Comparison of ENCODE assay signal across 9 mouse cellular contexts in the genomic region with DNA sequence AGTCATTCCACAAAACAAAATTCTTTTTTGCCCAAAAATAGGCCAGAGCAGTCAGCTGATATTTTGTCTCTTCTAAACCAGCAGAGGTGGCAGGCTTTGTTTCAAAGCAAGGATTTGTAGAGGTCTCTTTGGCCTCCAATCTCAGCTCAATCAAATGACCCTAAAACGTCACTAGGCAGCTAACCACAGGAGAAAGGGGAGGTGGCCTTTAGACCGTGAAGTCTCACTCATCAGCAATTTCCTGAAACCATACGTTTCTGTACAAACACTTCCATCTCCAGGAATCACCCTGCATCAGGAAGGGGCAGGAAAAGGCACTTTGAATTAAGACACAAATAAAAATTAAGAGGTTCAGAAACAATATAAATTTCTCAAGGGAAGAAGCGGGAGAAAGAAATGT. TPM values are rescaled to one million over a fixed set of nuclear protein-coding genes. Genes with fewer than 3 reads are reported as not detected.
A peak's percentile ranks its signal among the peaks of the same experiment; 100 is the strongest.
DNase-seq lines count a peak whose midpoint lies in the region; ATAC-seq lines count a peak whose summit lies in the region.
"Had no signal": no experiment of that assay in that cellular context is flagged by ENCODE, and none has a peak within 500 bp of the region (broad histone marks: within the 10 kb centered on the region; RNA-seq: fewer than 3 reads in every experiment).

No protein-coding gene starts in this region.

- H3K27ac ChIP-seq in intestine, embryonic 16.5 days (ENCODE audit: low read length), result peak overlapping the region; percentile 72

- no peaks in the 10 kb centered on the region for H3K9me3 ChIP-seq in intestine, embryonic 16.5 days (ENCODE audit: control insufficient read depth, low read length)

- H3K27me3 ChIP-seq in intestine, embryonic 16.5 days (replicated peaks; ENCODE audit: control insufficient read depth, insufficient read depth, low read length), result no peaks in the 10 kb centered on the region
- no peaks in the 10 kb centered on the region for H3K27me3 ChIP-seq in splenic B cell, adult 2 months (ENCODE audit: control insufficient read depth, insufficient read depth, low read length, poor library complexity, severe bottlenecking)

- peak overlapping the region; percentile 54 for H3K4me2 ChIP-seq in intestine, embryonic 16.5 days (ENCODE audit: low read depth, low read length)

- WGBS in intestine, embryonic 16.5 days, result under 1% methylated on average over 4 of the region's 4 CpGs

- H3K4me3 ChIP-seq in intestine, embryonic 16.5 days (ENCODE audit: low read length), result peak overlapping the region; percentile 57

- H3K9ac ChIP-seq in intestine, embryonic 16.5 days (ENCODE audit: low read depth, low read length), result peak overlapping the region; percentile 64

- 0 out of 2 replicates have a peak, but pooled peaks have one; percentile 36 for ATAC-seq in erythroid progenitor cell, adult 5-6 weeks (replicated peaks; ENCODE audit: low FRiP score, poor library complexity, severe bottlenecking)
- peak; percentile 83 for ATAC-seq in intestine, embryonic 16.5 days

- peaks cover 11% of the 10 kb centered on the region; the same call in 1 of the 2 replicates for H3K4me1 ChIP-seq in intestine, embryonic 16.5 days (ENCODE audit: control insufficient read depth, insufficient read depth, low read length)

- peak; percentile 13 to 24 for DNase-seq in cerebellum, postnatal 25 days
- DNase-seq in cerebellum, adult 18-20 months, result no peak
- DNase-seq in NIH3T3 (ENCODE audit: low read depth), result peak; percentile 71
- DNase-seq in lung, postnatal 10 days, result peak; percentile 13
- peak; percentile 91 for DNase-seq in splenic B cell, adult 2 months (ENCODE audit: low read depth, low spot score)
- DNase-seq in left cerebral cortex, adult 11 months (ENCODE audit: low spot score), result no peak

- H3K36me3 ChIP-seq in intestine, embryonic 16.5 days (ENCODE audit: control insufficient read depth, insufficient read depth, low read length), result no peaks in the 10 kb centered on the region
- no peaks in the 10 kb centered on the region for H3K36me3 ChIP-seq in splenic B cell, adult 2 months (ENCODE audit: control insufficient read depth, insufficient read depth, low read length, poor library complexity, severe bottlenecking)

RNA-seq across cellular contexts. Expression of a gene that starts 0.5 kb away (rescaled TPM):
- total RNA-seq in erythroid progenitor cell, adult 5-6 weeks (2015; ENCODE audit: low replicate concordance), result 41.9 and 45.8 TPM in 2 replicates
- 16.8 and 26.1 TPM in 2 replicates for total RNA-seq in erythroid progenitor cell, adult 5-6 weeks (2017; ENCODE audit: low replicate concordance)
- 168 and 189 TPM in 2 replicates for polyA plus RNA-seq in intestine, embryonic 16.5 days (2015; fragmentation: Nextera tagmentation; extraction: Ambion mirVana)

RNA-seq across cellular contexts. Expression of a gene that starts 11.9 kb away (rescaled TPM):
- total RNA-seq in erythroid progenitor cell, adult 5-6 weeks (2015; ENCODE audit: low replicate concordance), result not detected in 2 replicates
- not detected in 2 replicates for total RNA-seq in erythroid progenitor cell, adult 5-6 weeks (2017; ENCODE audit: low replicate concordance)
- not detected in 2 replicates for polyA plus RNA-seq in intestine, embryonic 16.5 days (2015; fragmentation: Nextera tagmentation; extraction: Ambion mirVana)
- total RNA-seq: adrenal gland, postnatal 36 days had no signal

RNA-seq across cellular contexts. Expression of a gene that starts 15.2 kb away (rescaled TPM):
- 1.7 and 2.5 TPM in 2 replicates for total RNA-seq in erythroid progenitor cell, adult 5-6 weeks (2015; ENCODE audit: low replicate concordance)
- 1.3 and 2.3 TPM in 2 replicates for total RNA-seq in erythroid progenitor cell, adult 5-6 weeks (2017; ENCODE audit: low replicate concordance)
- polyA plus RNA-seq in intestine, embryonic 16.5 days (2015; fragmentation: Nextera tagmentation; extraction: Ambion mirVana), result 9.8 and 10.1 TPM in 2 replicates

RNA-seq across cellular contexts. Expression of a gene that starts 44.4 kb away (rescaled TPM):
- 23.8 and 25.2 TPM in 2 replicates for total RNA-seq in erythroid progenitor cell, adult 5-6 weeks (2015; ENCODE audit: low replicate concordance)
- total RNA-seq in erythroid progenitor cell, adult 5-6 weeks (2017; ENCODE audit: low replicate concordance), result 28.0 and 32.8 TPM in 2 replicates
- 27.5 and 27.6 TPM in 2 replicates for polyA plus RNA-seq in intestine, embryonic 16.5 days (2015; fragmentation: Nextera tagmentation; extraction: Ambion mirVana)

Comparison
In these comparisons a context has a peak if more than half of its experiments do, and no peak if none do; other contexts are left out.
1. DNase-seq: peak in cerebellum, postnatal 25 days (2 of 2), NIH3T3 (single experiment), lung, postnatal 10 days (single experiment) and splenic B cell, adult 2 months (single experiment); none in cerebellum, adult 18-20 months (0 of 2) and left cerebral cortex, adult 11 months (single experiment).